Mouse (Mus musculus): ENCODE data around the gene Arsg.

Arsg gene

DNA sequence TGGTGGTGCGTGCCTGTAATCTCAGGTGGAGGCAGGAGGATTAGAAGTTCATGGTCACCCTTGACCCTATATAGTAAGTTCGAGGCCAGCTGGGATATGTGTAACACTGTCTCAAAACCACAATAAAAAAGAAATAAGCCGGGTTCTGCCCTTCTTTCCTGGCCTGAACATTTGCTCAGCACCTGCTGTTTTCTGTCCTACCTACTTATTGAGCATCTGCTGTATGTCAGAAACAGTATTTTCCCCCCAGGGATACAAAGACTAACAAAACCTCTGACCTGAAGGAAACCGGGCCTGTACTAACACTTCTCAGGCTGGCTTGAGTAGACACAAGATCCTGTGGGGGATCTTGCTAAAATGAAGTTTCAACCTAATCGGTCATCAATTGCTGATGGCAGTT lies 63.8 kb downstream of the Arsg start:
- in situ Hi-C loops (cut with MboI; ENCODE audit: unreplicated experiment in 2 of 2), result no loop called here

DNA sequence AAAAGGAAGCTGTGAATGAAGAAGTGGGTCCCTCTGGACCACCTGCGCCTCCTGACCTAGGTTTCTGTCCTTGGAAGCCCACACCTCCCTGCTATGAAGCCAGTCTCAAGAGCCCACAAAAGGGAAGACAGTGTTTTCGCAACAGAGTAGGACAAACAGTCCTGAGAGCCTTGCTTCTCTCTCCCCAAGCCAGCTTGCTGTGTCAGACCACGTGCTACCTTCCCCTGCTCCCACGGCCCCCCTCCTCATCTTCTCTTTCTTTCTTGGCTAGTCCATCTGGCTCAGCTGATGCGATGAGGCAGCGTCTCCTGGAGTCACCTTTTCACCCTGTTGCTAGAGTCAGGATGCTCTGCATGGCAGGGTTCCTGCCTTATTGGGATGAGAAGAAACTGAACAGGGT lies 66.1 kb downstream of the Arsg start:
- in situ Hi-C loops (cut with MboI; ENCODE audit: unreplicated experiment in 2 of 2), result no loop called here

DNA sequence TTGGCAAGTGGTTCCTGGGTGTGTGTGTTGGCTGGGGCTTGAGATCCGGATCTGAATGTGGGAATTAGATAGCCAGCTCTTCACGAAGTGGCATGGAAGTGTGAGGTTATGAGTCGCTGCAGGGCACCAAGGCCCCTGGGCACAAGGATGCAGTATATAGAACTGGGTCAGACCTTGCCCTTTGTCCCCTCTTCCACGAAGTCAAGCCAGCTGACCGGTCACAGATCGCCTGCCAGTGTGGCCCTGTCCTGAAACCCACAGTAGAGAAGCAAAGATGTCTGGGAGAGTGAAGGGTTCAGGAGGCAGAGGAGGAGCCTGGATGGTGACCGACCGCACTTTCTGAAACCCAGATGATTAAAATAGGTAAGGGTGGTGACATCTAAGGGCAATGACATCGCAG lies 70.3 kb downstream of the Arsg start:
- in situ Hi-C loops (cut with MboI; ENCODE audit: unreplicated experiment in 2 of 2), result no loop called here

DNA sequence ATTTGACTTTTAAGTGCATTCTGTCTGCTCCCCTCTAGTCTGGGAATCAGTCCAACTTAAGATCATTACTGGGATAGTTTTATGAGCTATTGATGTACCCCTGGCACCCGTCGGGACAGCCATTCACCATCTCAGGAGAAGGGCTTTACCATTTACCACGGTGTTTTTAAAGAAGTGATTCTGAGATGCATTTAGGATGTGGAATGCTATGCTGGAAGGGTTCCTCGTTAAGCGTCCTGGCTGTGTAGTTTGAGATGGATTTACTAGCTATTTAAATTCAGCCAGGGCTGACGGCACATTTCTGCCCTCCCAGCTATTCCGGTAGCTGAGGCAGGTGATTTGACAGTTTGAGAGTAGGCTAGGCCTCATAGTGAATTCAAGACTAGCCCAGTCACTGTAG lies 71.3 kb downstream of the Arsg start:
- in situ Hi-C loops (cut with MboI; ENCODE audit: unreplicated experiment in 2 of 2), result no loop called here

GRCm38 (mm10) chr11:109545265-109545664 lies 72.1 kb downstream of the Arsg start:
- in situ Hi-C loops (cut with MboI; ENCODE audit: unreplicated experiment in 2 of 2), result no loop called here

- in situ Hi-C loops (cut with MboI; ENCODE audit: unreplicated experiment in 2 of 2), result no loop called here
Measured at GRCm38 (mm10) chr11:109545700-109546143, 72.5 kb downstream of the Arsg start.

DNA sequence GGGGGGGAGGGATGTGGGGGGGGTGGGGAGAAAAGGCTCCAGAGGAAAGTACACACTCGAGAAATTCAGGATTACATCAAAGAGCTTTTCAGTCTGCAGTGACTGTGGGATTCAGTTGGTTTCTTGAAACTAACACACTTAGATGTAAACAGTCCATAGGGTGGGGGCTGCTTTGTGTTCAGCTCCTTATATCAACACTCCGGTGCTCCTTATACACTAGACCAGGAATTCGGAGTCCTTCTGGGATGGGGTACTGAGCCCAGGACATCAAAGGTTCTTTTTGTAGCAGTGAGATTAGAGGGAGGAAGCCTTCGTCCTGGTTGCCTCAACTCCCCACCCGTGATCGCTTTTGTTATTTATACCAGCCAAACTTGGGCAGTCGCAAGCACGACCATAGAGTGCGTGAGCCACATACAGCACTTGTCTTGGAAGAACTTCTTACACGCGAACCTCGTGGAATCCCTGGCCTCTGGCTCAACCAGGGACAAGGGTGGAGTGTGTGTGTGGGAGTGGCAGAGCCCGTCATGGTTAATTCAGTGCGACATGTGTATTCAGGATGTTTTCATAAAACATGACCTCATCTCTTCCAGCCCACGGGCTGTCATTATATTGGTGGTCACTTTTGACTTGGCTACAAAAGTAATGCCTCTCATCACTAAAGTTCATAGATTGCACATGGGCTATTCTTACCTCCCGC lies 73.3 kb downstream of the Arsg start:
- in situ Hi-C loops (cut with MboI; ENCODE audit: unreplicated experiment in 2 of 2), result no loop called here

- in situ Hi-C loops (cut with MboI; ENCODE audit: unreplicated experiment in 2 of 2), result no loop called here
Measured at GRCm38 (mm10) chr11:109547652-109548051, 74.5 kb downstream of the Arsg start.

- in situ Hi-C loops (cut with MboI; ENCODE audit: unreplicated experiment in 2 of 2), result no loop called here
Measured at GRCm38 (mm10) chr11:109549599-109550290, 76.6 kb downstream of the Arsg start.

DNA sequence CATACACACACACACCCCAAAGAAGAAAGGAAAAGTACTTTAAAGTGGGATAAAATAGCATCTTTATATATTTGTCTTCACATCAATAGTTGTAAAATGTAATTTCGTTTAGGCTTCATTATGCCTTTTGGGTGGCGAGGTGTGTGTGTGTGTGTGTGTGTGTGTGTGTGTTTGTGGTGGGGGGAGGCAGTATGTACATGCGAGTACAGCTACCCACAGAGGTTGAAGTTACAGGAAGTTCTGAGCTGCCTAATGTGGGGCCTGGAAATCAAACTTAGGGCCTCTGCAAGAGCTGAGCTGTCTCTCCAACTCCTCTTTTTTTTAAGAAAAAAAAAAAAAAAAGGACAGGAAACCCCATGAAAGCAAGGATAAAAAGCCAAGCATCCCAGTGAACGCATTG lies 80.7 kb downstream of the Arsg start:
- in situ Hi-C loops (cut with MboI; ENCODE audit: unreplicated experiment in 2 of 2), result no loop called here

DNA sequence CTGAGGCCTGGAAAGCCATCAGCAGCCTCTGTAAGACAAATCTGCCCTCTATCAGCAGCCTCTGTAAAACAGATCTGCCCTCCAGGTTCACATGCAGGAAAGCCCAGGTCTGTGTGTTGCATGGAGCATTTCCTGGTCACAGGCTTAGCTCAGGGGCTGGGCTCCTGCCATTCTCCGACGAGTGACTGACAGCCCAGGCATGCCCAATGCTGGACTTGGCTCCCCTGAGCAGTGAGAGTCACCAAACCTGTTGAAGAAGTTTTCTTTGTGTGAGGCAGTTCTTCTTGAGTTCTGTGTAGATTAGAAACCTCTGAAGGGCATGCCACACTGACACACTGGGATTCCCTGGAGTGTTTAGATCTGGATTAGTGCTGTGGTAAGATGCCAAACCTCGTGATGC lies 81.3 kb downstream of the Arsg start:
- in situ Hi-C loops (cut with MboI; ENCODE audit: unreplicated experiment in 2 of 2), result no loop called here

GRCm38 (mm10) chr11:109556130-109556529 lies 83.0 kb downstream of the Arsg start:
- in situ Hi-C loops (cut with MboI; ENCODE audit: unreplicated experiment in 2 of 2), result no loop called here

GRCm38 (mm10) chr11:109557419-109557818 lies 84.2 kb downstream of the Arsg start:
- in situ Hi-C loops (cut with MboI; ENCODE audit: unreplicated experiment in 2 of 2), result no loop called here

DNA sequence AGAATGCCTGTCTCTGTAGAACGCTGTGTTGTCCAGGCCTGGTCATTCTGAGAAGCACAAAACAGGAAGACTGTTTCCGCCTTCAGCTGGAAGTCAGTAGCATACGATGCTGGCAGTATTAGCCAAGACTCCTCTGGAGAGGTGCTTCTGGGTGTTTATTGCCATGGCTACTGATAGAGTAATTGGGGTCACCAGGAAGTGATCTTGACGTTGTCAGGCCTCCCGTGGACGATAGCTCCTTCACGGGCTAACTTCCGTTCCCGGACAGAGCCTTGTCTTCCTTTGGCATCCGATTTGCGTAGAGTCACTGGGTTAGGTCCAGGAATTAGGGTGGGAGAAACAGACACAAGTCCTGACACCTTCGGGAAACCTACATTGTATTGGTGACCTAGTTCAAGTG lies 86.1 kb downstream of the Arsg start:
- in situ Hi-C loops (cut with MboI; ENCODE audit: unreplicated experiment in 2 of 2), result no loop called here

- in situ Hi-C loops (cut with MboI; ENCODE audit: unreplicated experiment in 2 of 2), result no loop called here
Measured at GRCm38 (mm10) chr11:109560793-109561257, 87.7 kb downstream of the Arsg start.

DNA sequence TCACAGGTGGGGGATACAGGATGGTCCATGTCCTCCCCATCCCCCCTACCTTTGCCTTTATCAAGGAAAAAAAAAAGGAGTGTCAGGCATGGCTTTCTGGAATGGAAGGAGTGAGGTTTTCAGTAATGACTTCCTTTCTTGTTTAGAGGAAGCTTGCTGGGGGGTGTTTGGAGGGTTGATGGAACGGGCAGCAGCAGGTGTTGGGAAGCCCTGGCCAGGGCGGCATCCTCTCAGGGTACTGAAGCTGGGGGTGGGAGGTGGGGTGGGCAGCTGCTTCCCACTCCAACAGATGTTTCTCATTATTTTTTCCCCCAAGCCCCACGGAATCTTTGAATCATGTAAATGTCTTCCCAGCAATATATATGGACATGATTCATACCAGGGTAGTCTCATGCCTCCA lies 88.3 kb downstream of the Arsg start:
- in situ Hi-C loops (cut with MboI; ENCODE audit: unreplicated experiment in 2 of 2), result no loop called here

- in situ Hi-C loops (cut with MboI; ENCODE audit: unreplicated experiment in 2 of 2), result no loop called here
Measured at GRCm38 (mm10) chr11:109563708-109564107, 90.5 kb downstream of the Arsg start.

DNA sequence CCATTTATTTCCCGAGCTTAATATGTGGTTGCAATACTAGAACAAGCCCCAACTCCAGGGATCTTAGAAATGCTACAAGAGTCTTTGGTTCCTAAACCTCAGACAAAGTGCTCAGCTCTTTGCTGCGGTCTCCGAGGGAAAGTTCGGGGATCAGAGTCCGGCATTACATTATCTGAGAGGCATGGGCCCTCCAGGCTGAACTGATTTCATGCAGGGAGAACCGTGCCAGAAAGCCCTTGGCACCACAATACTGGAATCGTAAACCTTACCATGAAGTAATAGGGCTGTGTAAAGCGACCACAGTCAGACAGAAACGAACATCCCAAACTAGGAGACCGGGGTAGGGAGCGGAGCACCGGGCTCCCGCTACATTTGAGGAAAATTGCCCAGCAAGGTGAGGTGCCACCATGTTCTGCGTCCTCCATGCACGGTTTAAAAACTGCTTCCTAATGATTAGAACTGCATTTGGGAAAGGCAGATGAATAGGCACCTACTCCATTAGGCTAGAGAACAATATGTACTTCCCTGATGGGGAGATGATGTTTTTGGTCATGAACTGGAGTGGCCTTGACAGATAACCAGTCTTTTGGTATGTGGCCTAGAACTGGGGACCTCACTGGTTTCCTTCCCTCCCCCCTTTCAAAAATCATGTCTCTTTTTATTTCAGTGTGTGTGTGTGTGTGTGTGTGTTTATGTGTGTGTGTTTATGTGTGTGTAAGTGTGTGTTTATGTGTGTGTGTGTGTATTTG lies 91.5 kb downstream of the Arsg start:
- in situ Hi-C loops (cut with MboI; ENCODE audit: unreplicated experiment in 2 of 2), result no loop called here

DNA sequence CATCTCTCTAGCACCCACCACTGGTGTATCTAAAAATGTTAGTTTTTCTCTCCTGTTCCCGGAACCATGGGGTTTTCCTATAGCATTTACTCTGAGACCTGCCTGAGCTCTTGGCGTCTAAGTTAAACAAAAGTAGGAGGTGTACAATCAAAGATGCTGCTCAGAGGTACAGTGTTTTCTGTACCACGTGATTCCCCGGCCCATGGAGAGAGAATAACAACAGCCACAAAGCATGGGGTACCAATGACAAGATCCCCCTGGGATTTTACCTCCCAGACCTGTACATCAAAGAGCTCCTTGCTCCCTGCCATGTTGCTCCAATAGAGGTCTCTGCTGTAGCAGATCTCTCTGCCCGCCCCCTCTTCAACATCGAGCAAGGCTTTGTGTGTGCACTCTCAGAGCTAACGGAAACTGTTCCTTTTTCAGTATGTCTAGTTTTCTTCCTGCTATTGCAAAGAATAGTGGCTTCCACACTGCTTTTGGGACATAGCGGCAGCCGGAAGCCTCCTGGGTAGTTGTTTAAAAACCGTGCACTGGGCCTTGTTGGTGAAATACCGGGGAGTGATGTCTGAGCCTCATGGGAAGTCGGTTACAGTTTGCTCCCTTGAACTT lies 95.9 kb downstream of the Arsg start:
- in situ Hi-C loops (cut with MboI; ENCODE audit: unreplicated experiment in 2 of 2), result no loop called here

DNA sequence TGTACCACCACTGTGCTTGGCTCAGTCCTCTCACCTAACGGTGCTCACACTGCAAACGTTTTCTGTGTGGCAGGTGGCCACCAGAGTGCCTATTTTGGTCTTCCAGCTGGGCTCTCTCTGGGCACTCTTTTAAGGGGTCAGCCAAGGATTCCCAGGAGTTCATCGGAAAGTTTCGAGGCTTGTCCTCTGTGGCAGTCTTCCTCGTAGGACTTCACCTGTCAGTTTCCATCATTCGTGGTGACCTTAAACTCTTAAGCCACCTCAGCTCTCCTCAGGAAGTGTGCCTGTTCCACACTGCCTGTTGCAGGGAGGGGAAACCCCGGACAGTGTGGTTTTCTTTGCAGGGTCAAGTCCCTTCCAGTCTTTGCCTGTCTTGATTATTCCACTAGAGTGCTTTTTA lies 96.6 kb downstream of the Arsg start:
- in situ Hi-C loops (cut with MboI; ENCODE audit: unreplicated experiment in 2 of 2), result no loop called here

GRCm38 (mm10) chr11:109572051-109572450 lies 98.9 kb downstream of the Arsg start:
- in situ Hi-C loops (cut with MboI; ENCODE audit: unreplicated experiment in 2 of 2), result no loop called here
